Mouse (Mus musculus): ENCODE measurements at regions not wholly inside any gene's neighbourhood (a gene's known extent, or its start where the extent isn't known, plus 50 kb on each side); places are given as distances from the start of the nearest gene placed in this dataset.

- intact Hi-C loops (cut with DNase I), result no loop called here
- DNase-seq (ENCODE audit: low spot score in 2 of 2), result no peak
Measured at GRCm38 (mm10) chr4:89012681-89013353, 124.1 kb upstream of the Mtap start.

- intact Hi-C loops (cut with DNase I), result no loop called here
- no peak for DNase-seq (ENCODE audit: low spot score in 2 of 2)
Measured at GRCm38 (mm10) chr4:89008561-89008960, 128.4 kb upstream of the Mtap start.

GRCm38 (mm10) chr4:89001470-89001869 is 121.5 kb upstream of the Ifne start:
- DNase-seq (ENCODE audit: low spot score in 2 of 2), result no peak
- intact Hi-C loops (cut with DNase I), result no loop called here

GRCm38 (mm10) chr4:89000855-89001254 is 120.9 kb upstream of the Ifne start:
- DNase-seq (ENCODE audit: low spot score in 2 of 2), result peak in 1 of 2 experiments; percentile 6
- intact Hi-C loops (cut with DNase I), result no loop called here

GRCm38 (mm10) chr4:89000200-89000599 is 120.2 kb upstream of the Ifne start:
- no peak for DNase-seq (ENCODE audit: low spot score in 2 of 2)
- intact Hi-C loops (cut with DNase I), result no loop called here

GRCm38 (mm10) chr4:88998286-88998685 is 118.3 kb upstream of the Ifne start:
- intact Hi-C loops (cut with DNase I), result no loop called here
- no peak for DNase-seq (ENCODE audit: low spot score in 2 of 2)

- intact Hi-C loops (cut with DNase I), result no loop called here
- no peak for DNase-seq (ENCODE audit: low spot score in 2 of 2)
Measured at GRCm38 (mm10) chr4:88995129-88995919, 115.3 kb upstream of the Ifne start.

- intact Hi-C loops (cut with DNase I), result no loop called here
- no peak for DNase-seq (ENCODE audit: low spot score in 2 of 2)
Measured at GRCm38 (mm10) chr4:88994486-88994885, 114.5 kb upstream of the Ifne start.

- intact Hi-C loops (cut with DNase I), result no loop called here
- DNase-seq (ENCODE audit: low spot score in 2 of 2), result no peak
Measured at GRCm38 (mm10) chr4:88992498-88992897, 112.5 kb upstream of the Ifne start.

- intact Hi-C loops (cut with DNase I), result no loop called here
- DNase-seq (ENCODE audit: low spot score in 2 of 2), result no peak
Measured at GRCm38 (mm10) chr4:88988363-88988762, 108.4 kb upstream of the Ifne start.

GRCm38 (mm10) chr4:88987103-88987502 is 107.1 kb upstream of the Ifne start:
- intact Hi-C loops (cut with DNase I), result no loop called here
- no peak for DNase-seq (ENCODE audit: low spot score in 2 of 2)

GRCm38 (mm10) chr4:88982457-88982856 is 102.5 kb upstream of the Ifne start:
- no peak for DNase-seq (ENCODE audit: low spot score in 2 of 2)
- intact Hi-C loops (cut with DNase I), result no loop called here

- intact Hi-C loops (cut with DNase I), result no loop called here
- DNase-seq (ENCODE audit: low spot score in 2 of 2), result no peak
Measured at GRCm38 (mm10) chr4:88977099-88977888, 97.3 kb upstream of the Ifne start.

- DNase-seq (ENCODE audit: low spot score in 2 of 2), result no peak
- intact Hi-C loops (cut with DNase I), result no loop called here
Measured at GRCm38 (mm10) chr4:88974535-88974934, 94.5 kb upstream of the Ifne start.

GRCm38 (mm10) chr4:88969134-88969841 is 89.3 kb upstream of the Ifne start:
- intact Hi-C loops (cut with DNase I), result no loop called here
- no peak for DNase-seq (ENCODE audit: low spot score in 2 of 2)

GRCm38 (mm10) chr4:88959621-88960020 is 79.6 kb upstream of the Ifne start:
- DNase-seq (ENCODE audit: low spot score in 2 of 2), result no peak
- intact Hi-C loops (cut with DNase I), result no loop called here

- intact Hi-C loops (cut with DNase I), result no loop called here
- DNase-seq (ENCODE audit: low spot score in 2 of 2), result no peak
Measured at GRCm38 (mm10) chr4:88956605-88957004, 76.6 kb upstream of the Ifne start.

GRCm38 (mm10) chr4:88956151-88956550 is 76.2 kb upstream of the Ifne start:
- intact Hi-C loops (cut with DNase I), result no loop called here
- no peak for DNase-seq (ENCODE audit: low spot score in 2 of 2)

- no peak for DNase-seq (ENCODE audit: low spot score in 2 of 2)
- intact Hi-C loops (cut with DNase I), result no loop called here
Measured at GRCm38 (mm10) chr4:88955571-88955970, 75.6 kb upstream of the Ifne start.

- intact Hi-C loops (cut with DNase I), result no loop called here
Measured at GRCm38 (mm10) chr4:88954045-88954444, 74.0 kb upstream of the Ifne start.

More at GRCm38 (mm10) chr4:88954045-88954444, 74.0 kb upstream of the Ifne start:
- DNase-seq (ENCODE audit: low spot score in 2 of 2), result no peak

Data from left cerebral cortex, postnatal 36 days (tissue).